Mouse (Mus musculus) retina, postnatal 1 day (tissue): Measurements from ENCODE around the gene Gm20388.

Experiments
- DNase-seq: peaks from one replicate; pipeline ENCODE4 v3.0.0-alpha.2; 2012

Gm20388 gene

GRCm38 (mm10) chr8:122739102-122739725 is 2828.6 kb downstream of the Gm20388 start:
- peak; percentile 60 for DNase-seq

- peak; percentile 56 for DNase-seq
Observed at GRCm38 (mm10) chr8:122742471-122742870, 2831.8 kb downstream of the Gm20388 start.

GRCm38 (mm10) chr8:122745022-122745749 is 2834.5 kb downstream of the Gm20388 start:
- peak; percentile 15 for DNase-seq

DNA sequence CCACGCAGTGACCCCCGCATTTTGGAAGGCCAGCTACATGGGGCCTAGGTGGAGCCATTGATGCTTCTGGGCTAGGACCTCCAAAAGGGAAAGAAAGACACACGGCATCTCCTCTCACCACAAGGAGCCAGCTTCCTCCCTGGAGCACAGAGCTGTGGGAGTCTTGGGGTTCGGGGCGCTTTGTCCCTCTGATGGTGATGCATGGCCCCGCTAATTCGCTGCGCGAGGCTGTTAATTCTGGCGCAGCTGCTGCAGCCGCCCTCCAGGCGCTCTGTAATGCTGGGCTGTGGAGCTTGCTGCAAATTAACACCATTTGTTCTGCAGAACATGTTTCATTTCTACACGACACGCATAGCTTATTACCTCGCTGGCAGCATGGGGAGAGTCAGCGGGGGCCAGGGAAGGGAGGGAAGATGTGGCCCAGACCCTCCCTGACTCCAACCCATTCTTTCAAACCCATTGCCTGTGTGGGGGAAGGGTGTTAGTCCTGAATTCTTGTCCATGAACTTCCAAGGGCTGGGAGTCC is 2835.2 kb downstream of the Gm20388 start:
- peak; percentile 54 for DNase-seq

- DNase-seq = peak; percentile 50
Observed at GRCm38 (mm10) chr8:122746439-122746838, 2835.8 kb downstream of the Gm20388 start.

GRCm38 (mm10) chr8:122747825-122748224 is 2837.2 kb downstream of the Gm20388 start:
- DNase-seq = no peak

DNA sequence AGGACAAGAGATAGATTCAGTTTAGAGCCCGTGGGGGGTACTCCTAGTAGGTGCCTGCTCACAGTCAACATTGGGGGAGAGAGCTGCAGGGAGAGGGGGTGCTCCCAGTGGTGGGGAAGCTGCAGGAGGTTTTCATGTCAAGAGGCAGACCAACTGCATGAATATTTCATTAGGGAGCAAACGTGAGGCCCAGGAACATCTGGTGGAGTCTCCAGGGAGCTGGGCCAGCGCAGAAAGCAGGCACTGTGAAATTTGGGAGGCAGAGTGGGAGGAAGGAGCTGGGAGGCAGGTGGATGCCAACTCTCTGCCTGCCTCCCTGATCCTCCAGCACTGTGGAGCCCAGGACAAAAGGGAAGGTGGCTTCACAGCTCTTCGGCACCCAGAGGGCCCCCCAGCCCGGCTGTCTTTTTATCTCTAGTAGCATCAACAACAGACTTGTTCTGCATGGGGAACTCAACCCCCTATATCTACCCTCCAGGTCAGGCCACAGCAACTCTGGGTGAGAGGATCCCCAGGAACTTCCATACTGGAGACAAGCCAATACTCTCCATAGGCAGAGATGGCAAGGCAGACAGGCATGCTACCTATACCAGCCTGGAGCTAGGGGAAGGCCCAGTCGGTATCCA is 2838.8 kb downstream of the Gm20388 start:
- no peak for DNase-seq

- DNase-seq = no peak
Observed at GRCm38 (mm10) chr8:122751342-122751741, 2840.7 kb downstream of the Gm20388 start.

DNA sequence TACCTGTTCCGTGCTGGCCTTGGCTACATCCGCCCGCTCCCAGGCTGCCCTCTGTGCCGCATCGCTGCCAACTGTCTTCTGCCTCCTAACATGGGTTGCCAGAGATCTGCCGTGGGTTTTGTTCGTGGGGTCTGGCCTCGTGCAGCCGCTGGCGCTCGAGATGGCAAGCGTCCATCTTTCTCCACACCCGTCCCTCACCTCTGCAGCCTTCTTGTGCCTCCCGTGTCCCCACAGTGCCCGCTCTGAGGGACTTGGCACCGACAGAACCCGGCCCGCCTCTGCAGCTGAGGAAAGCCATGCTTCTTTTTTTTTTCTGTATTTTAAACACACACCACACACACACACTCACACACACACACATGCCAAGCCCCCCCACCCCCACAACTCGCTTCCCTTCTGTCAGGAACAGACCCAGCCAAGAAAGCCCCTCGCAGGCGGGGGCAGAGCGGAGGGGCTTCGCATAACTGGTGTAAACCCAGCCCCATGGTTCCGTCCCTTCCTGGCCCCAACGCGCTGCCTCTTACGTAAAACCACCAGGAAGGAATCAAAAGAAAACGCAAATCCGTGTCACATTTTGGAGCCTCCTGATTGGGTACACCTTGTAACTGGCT is 2841.6 kb downstream of the Gm20388 start:
- DNase-seq = no peak

GRCm38 (mm10) chr8:122758597-122758996 is 2848.0 kb downstream of the Gm20388 start:
- no peak for DNase-seq

DNA sequence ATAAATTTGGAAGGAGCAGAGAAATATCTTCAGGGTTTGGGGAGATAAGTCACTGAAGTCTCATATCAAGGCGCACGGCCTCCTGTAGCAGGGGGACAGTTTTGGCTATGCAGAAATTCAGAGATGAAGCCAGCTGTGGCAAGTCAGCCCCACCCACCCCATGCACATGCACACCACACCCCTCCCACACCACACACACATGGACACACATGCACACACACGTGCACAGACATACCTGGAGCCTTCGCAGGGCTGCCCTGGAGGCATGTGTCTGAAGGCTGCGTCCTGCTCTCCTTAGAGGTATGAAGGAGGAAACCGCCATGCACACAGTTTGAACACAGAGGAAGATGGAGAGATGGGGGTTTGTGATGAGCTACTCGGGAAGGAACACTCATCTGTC is 2849.5 kb downstream of the Gm20388 start:
- DNase-seq = no peak

DNA sequence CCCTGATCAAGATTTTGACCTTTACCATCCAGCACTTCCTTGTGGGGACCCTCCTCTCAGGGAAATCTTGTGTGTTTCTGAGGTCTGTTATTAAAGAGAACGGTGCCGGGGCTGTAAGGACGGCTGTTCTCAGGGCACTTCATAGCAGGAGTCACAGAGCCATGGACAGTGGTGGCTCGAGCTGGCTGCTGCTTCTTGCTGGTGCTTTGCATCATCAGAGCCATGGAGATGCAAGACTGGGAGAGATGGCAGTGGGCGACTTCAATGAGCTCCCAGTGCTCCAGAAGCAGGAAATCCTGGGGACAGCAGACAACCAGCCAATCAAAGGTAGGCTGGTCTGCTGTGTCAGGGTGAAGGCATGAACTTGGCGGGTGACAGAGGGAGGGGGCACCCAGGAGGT is 2850.5 kb downstream of the Gm20388 start:
- DNase-seq = no peak

GRCm38 (mm10) chr8:122762731-122763266 is 2852.2 kb downstream of the Gm20388 start:
- DNase-seq = no peak

- no peak for DNase-seq
Observed at GRCm38 (mm10) chr8:122763267-122763738, 2852.7 kb downstream of the Gm20388 start.

DNA sequence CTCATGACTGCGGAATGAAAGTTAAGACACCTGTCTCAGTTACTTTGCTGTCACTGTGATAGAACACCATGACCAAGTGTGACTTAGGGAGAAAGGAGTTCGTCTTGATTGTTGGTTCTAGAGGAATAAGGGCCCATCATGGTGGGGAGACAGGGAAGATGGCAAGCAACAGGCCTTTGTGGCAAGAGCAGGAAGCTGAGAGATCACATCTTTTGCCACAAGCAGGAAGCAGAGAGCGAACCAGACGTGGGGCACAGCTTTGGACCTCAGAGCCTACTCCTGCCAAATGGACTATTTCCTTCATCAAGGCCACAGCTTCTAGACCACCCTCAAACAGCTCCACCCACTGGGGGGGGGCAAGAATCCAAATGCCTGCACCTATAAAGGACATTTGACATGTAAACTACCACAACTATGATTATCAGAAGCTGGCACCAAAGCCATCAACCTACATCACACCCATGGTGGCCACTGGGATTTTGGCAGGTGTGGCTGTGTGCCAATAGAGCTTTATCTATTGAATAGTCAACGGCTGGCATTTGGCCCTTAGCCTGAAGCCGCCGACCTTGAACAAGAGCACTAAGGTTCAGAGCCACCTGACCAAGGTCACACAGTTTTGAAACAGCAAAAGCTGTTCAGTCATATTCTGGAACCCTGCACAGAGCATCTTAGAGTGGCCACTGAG is 2854.3 kb downstream of the Gm20388 start:
- no peak for DNase-seq

DNA sequence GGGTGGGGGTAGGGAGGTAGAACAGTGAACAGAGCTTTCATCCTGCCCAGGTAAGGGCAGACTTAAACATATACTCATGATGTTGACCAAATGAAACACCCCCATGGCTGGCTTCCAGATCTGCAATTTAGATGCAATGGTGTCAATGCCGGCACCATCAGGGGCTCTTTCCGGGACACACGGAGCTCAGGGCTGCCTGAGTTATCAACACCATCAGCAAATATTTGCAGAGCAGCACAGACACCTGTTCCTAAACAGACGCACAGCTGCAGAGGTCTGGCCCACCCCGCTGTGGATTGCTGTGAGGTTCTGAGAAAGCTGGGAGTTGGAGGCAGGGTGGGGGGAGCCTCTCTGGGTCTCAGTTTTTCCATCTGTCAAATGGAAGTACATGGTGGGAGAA is 2855.5 kb downstream of the Gm20388 start:
- DNase-seq = no peak

GRCm38 (mm10) chr8:122766647-122767200 is 2856.1 kb downstream of the Gm20388 start:
- no peak for DNase-seq

GRCm38 (mm10) chr8:122767229-122767628 is 2856.6 kb downstream of the Gm20388 start:
- DNase-seq = peak; percentile 25

DNA sequence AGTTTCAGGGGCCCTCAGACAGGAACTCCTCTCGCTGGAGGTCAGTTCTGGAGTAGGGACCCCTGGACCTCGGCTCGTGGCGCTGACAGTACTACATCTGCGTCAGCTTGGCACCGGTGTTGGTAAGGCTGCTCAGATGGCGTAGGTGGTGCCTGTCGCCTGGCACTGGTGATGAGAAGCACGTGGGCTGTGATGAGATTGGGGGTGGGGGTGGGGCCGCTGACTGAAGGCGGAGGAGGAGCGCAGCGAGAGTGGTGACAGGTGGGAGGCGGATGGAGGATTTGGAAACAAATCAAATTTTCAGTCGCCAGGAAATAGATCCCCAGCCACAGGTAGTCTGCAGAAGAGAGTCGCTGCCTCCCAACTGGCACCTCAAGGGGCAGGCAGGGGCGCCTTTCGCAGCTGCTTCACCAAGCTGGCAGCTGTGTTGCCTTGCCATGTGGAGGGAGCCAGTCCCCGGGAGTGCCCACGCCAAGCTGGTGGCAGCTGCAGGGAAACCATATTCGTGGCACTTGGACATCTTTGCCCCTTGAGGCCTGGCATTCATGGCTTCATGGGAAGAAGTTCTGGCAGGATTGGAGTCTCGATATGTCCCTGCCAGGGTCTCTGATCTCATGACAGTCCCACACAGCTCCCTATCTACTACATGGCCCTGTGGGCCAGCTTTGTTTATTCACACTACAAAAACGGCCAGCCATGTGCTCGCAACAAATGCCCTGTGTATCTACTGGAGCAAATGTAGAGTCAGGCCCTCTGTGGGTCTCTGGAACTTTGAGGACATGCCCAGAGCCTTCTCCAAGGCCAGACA is 2858.8 kb downstream of the Gm20388 start:
- DNase-seq = no peak

DNA sequence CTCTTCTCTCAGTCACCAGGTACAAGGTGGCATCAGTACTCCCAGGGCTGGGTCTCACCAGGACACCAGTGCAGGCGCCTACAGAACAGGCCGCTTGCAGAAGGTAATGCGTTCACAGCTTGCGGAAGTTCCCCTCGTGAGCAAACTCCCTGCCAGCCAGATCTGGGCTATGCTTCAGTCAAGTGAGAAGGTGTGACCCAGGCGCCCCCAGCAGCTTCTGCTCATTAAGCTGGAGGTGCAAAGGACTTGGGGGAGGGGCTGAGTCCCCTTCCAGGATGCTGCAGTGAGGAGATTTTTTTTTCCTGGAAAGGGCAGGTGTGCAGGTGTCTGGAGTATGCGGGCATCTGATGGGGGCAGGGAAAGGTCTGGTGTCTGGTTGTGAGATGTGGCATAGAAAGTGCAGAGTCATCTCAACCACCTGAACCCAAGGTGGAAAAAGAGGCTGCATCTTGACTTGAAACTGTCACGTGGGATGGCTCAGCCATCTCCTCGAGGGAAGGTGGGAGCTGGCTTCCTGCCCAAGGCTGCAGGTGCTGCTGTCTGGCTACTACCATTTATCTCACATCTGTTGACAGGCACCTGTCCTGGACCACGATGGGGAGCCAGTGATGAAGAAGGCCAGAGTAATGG is 2861.9 kb downstream of the Gm20388 start:
- DNase-seq = no peak
